Mouse (Mus musculus): ENCODE data around the gene Ctbp1.

GRCm38 (mm10) chr5:33201697-33202096, 73.1 kb downstream of the Ctbp1 start:
- TF ChIP-seq GATA1 (IDR thresholded peaks at IDR 0.05; ENCODE audit: borderline replicate concordance, low read length) (no peak), FLI1 (IDR thresholded peaks at IDR 0.05; ENCODE audit: low read length) (no peak)

Data from megakaryocyte, embryonic 14.5 days (primary cell).